Mouse (Mus musculus): ENCODE data around the gene Tcf12.
A peak's percentile ranks its signal among the peaks of the same experiment; 100 is the strongest.

Tcf12 gene

DNA sequence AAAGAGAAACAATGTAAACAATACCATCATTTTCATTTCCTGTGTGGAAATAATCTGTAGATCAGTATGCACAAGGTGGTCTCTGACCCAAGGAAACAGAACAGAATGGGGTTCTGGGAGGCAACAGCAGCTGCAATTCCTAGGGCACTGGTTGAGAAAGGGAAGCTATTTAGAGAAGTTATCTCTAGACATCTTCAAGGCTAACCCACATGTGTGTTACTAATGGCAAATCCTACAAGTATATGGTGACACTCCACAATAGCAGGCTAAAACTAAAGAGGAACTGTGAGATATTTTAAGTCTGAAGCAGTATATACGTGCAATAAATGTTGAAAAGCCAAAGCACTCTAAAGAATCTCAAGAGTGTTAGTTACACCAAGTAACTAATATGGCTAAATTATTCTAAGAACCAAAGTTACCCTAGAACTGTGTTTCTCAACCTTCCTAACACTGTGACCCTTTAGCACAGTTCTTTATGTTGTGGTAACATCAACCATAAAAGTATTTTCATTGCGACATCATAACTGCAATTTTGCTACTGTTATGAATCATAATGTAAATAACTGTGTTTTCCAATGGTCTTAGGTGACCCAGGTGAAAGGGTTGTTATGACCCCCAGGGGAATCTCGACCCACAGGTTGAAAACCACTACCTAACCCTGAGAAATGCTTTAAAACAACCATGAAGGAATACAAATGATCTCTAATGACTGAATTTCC lies 22.6 kb downstream of the Tcf12 start:
- DNase-seq (ENCODE audit: low read depth, low spot score), result no peak

GRCm38 (mm10) chr9:72085017-72085416 lies 26.7 kb downstream of the Tcf12 start:
- DNase-seq (ENCODE audit: low read depth, low spot score), result no peak

GRCm38 (mm10) chr9:72084131-72084530 lies 27.5 kb downstream of the Tcf12 start:
- peak; percentile 16 for DNase-seq (ENCODE audit: low read depth, low spot score)

GRCm38 (mm10) chr9:72076158-72076557 lies 35.5 kb downstream of the Tcf12 start:
- DNase-seq (ENCODE audit: low read depth, low spot score), result no peak

DNA sequence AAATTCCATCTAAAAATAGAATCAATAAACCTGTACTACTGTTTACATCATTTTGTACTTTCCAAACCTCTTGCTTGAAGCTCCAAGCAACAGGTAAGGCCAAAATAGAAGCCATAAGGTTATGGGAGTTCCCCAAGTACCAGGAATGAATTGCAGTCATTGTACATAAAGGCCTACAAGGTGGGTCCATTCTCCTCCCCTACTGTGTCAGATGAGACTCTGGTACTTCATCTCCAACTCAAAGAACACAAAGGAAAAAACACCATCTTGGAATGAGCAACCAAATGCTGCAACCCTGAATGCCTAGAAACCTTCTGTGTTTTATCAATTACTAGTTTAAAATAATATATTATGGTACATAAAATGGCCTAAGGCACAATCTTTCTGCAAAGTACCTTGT lies 45.5 kb downstream of the Tcf12 start:
- no peak for DNase-seq (ENCODE audit: low read depth, low spot score)

- no peak for DNase-seq (ENCODE audit: low read depth, low spot score)
Measured at GRCm38 (mm10) chr9:72053144-72053543, 58.5 kb downstream of the Tcf12 start.

- DNase-seq (ENCODE audit: low read depth, low spot score), result no peak
Measured at GRCm38 (mm10) chr9:72040156-72040555, 71.5 kb downstream of the Tcf12 start.

DNA sequence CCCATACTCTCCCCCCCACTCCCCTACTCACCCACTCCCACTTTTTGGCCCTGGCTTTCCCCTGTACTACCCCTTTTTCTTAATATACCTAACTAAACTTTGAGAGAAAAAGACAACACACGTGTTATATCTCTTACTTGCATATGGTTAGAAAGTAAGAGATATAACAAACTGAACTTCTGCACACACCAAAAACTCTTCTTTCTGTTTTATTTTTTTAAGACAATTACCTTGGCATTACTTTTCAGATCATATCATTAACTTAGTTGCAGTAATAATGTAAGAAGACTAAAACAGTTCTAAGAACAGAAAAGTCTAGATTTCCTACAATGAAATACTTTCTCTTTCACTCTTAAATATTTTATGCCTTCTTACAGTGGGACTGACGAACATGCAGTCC lies 72.3 kb downstream of the Tcf12 start:
- DNase-seq (ENCODE audit: low read depth, low spot score), result no peak

- DNase-seq (ENCODE audit: low read depth, low spot score), result no peak
Measured at GRCm38 (mm10) chr9:72037059-72037516, 74.6 kb downstream of the Tcf12 start.

DNA sequence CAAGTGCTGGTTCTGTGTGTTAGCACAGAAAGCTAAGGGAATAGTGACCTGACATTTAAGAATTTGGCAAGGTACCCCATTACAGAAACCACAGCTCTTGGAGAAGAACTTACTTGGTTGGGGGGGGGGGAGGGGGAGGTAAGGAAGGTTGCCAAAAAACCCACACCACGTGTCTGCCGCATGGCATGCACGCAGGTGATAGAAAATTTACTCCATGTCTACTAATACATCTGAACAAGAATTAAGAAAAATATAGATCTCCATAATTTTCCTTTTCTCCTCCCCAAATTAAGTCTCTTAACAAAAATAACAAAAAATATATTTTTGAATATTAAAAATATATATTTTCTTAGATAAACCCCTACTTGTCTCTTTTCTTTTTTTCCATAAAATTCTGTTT lies 75.4 kb downstream of the Tcf12 start:
- no peak for DNase-seq (ENCODE audit: low read depth, low spot score)

DNA sequence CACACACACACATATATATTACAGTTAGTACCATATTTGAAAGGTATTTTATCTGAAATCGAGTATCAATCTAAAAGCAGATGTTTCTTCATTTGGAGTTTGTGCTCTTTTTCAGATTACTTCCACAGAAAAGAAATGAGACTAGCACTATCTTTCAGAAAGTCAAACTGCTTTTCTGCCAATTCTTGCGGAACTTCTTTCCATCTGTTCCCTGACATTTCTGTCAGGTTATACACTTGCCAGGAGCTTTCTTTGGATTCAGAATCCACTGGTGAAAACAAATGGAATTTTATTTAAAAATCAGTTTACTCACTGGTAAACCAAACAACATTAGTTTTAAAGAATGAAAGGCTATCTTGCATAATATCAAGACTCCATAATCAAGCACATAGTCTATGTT lies 78.4 kb downstream of the Tcf12 start:
- no peak for DNase-seq (ENCODE audit: low read depth, low spot score)

GRCm38 (mm10) chr9:72030274-72030673 lies 81.4 kb downstream of the Tcf12 start:
- DNase-seq (ENCODE audit: low read depth, low spot score), result no peak

DNA sequence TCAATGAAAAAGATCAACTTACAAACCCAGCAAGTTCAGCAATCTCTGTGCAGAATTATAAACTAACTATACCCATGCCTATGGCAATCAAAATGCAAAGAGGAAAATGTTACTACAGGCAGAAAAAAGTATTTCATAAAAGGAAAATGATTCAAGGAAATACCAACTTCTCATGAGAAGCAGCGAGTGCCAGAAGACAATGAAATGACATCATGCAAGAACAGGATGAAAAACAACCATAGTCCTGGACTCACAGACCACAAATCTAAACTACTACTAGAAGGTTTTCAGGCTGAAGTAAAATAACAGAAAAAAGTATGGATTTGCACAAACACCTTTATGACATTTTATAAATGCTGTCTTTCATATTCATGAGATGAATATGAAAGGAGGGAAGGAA lies 82.1 kb downstream of the Tcf12 start:
- no peak for DNase-seq (ENCODE audit: low read depth, low spot score)

DNA sequence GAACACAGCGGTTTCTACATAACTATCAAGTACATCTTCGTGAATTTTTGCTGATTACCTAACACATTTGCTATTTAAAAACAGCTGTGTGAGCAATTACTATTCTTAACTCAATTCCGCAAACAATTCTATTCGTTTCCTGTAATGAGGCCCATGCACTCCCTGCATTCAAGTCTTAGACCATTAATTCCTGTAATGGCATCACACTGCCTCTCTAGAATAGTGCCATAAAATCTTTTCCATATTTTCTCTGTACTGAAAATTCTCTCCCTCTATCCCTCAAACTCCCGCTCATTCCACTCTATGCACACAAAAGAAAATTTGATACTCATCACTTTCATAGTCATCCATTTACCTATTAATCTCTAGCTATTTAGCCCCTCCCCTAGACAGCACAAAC lies 88.4 kb downstream of the Tcf12 start:
- DNase-seq (ENCODE audit: low read depth, low spot score), result no peak

GRCm38 (mm10) chr9:72021512-72021911 lies 90.2 kb downstream of the Tcf12 start:
- no peak for DNase-seq (ENCODE audit: low read depth, low spot score)

DNA sequence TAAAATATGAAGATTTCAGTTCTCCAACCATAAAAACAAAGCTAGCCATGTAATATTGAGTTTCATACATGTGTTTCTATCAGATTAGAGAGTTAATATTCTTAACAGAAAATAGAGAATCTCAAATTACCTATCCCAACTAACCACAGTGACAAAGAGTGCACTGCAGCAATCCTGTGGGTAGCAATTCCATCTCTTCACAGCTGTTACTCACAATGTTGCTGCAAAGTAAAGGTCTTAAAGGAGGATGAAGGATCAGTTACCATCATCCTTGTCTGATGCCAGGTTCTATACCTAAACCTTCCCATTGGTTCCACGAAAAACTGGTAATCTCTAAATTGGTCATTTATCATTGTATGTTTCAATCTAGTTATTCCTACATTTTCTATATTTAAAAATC lies 95.7 kb downstream of the Tcf12 start:
- DNase-seq (ENCODE audit: low read depth, low spot score), result no peak

GRCm38 (mm10) chr9:72014585-72015381 lies 96.9 kb downstream of the Tcf12 start:
- no peak for DNase-seq (ENCODE audit: low read depth, low spot score)

GRCm38 (mm10) chr9:72013541-72013940 lies 98.1 kb downstream of the Tcf12 start:
- DNase-seq (ENCODE audit: low read depth, low spot score), result no peak

DNA sequence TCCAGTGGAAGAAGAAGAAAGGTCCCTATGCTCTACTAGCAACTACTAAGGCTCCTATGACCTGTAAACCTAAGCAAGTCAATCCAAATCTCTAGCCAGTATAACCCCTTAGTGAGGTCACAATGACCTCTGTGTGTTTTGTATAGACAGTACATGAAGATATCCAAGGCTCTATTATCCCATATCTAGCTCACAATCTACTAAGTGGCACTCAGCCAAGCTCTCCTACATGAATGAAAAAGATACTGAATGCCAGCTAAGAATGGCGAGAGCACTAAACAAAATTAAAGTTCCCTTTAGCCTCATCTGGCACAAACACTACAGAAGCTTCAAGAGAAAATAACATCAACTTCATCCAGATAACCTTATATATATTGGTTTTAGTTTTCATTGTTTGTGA lies 103.0 kb downstream of the Tcf12 start:
- DNase-seq (ENCODE audit: low read depth, low spot score), result no peak

- no peak for DNase-seq (ENCODE audit: low read depth, low spot score)
Measured at GRCm38 (mm10) chr9:71991147-71991546, 120.5 kb downstream of the Tcf12 start.

GRCm38 (mm10) chr9:71990376-71990775 lies 121.3 kb downstream of the Tcf12 start:
- DNase-seq (ENCODE audit: low read depth, low spot score), result no peak

GRCm38 (mm10) chr9:71989663-71990062 lies 122.0 kb downstream of the Tcf12 start:
- no peak for DNase-seq (ENCODE audit: low read depth, low spot score)

DNA sequence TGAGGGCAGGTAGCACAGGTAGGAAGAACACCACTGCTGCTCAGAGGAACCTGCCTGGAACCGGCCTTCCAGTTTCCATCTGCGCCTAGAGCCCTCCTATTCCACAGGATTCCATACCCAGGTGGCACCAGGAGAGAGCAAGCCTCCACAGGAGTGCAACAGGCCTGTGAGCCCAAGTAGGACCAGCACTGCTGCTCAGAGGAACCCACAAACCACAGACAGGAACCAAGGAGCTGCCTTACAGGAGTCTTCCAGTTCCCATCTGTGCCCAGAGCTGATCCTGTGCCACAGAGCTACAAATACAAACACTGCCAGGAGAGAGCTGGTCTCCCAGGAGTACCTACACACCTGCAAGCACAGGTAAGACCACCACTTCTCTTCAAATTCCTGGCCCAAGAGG lies 125.0 kb downstream of the Tcf12 start:
- DNase-seq (ENCODE audit: low read depth, low spot score), result no peak

Data from forelimb bud, embryonic 11.5 days (tissue).